Mouse (Mus musculus) lung, adult 2 months (tissue): Measurements from ENCODE around the gene Olfr406. TPM values are rescaled to one million over a fixed set of nuclear protein-coding genes. Genes with fewer than 3 reads are reported as not detected.

Experiments
- DNase-seq: peaks from one replicate; pipeline ENCODE4 v3.0.0; 2022
- H3K4me1 ChIP-seq: fragments of 200-500 bp; 2 replicates; pipeline ENCODE4 v1.6.1; 2011; ENCODE audit warnings: low read length; ENCODE audit not compliant: control insufficient read depth, insufficient read depth
- H3K4me3 ChIP-seq: fragments of 200-500 bp; replicated peaks from 2 replicates; pipeline ENCODE3; 2011; ENCODE audit warnings: low read depth, mild to moderate bottlenecking, control low read depth, low read length; ENCODE audit errors: extremely low read depth
- CTCF ChIP-seq: fragments of 200-500 bp; IDR thresholded peaks from 2 replicates; pipeline ENCODE4 v1.5.1; 2011; ENCODE audit warnings: mild to moderate bottlenecking, low read length, control low read depth; ENCODE audit not compliant: insufficient read depth
- POLR2A ChIP-seq: fragments of 200-500 bp; IDR thresholded peaks from 2 replicates; pipeline ENCODE4 v1.6.1; 2011; ENCODE audit warnings: low read depth, mild to moderate bottlenecking, control low read depth, low read length, borderline replicate concordance; ENCODE audit errors: extremely low read depth
- WGBS: fragments of 180-500 bp; shearing (Covaris S2); methylation state at CpG from one replicate; pipeline ENCODE4 v1.1.7; 2018; 5-methylcytosine and 5-hydroxymethylcytosine counted together
- polyA plus RNA-seq: library from polyadenylated mRNA; depleted of rRNA; stranded (reverse); fragments of >200 nt; gene quantifications from 2 replicates; pipeline ENCODE4 v1.2.3, GENCODE M21; 2012; rRNA removed

The Olfr406 gene
- polyA plus RNA-seq, result not detected in 2 replicates

GRCm38 (mm10) chr11:74259508-74259907, at the start of gene Olfr406:
TSS of gene Olfr406 (plus strand) at chr11:74259808.
- 41% methylated on average over 2 of the region's 2 CpGs for WGBS
- Histone ChIP-seq H3K4me3 (no peak within 1 kb of the TSS), H3K4me1 (no peaks in the 10 kb centered on the region)
- TF ChIP-seq POLR2A, result no peak
- TF ChIP-seq CTCF, result no peak
- DNase-seq, result no peak

GRCm38 (mm10) chr11:74211279-74211678, 48.3 kb upstream of the Olfr406 start, which contains the start of gene Olfr43:
TSS of gene Olfr43 (minus strand) at chr11:74211379.
- no peak for TF ChIP-seq POLR2A
- no peak for TF ChIP-seq CTCF
- WGBS, result 52% methylated on average over 1 of the region's 1 CpGs
- H3K4me1 ChIP-seq, result no peaks in the 10 kb centered on the region
- DNase-seq, result no peak
- no peak within 1 kb of the TSS for H3K4me3 ChIP-seq

GRCm38 (mm10) chr11:74241201-74241600, 18.4 kb upstream of the Olfr406 start:
- no peak for TF ChIP-seq CTCF
- TF ChIP-seq POLR2A, result no peak
- Histone ChIP-seq H3K4me3 (no peak overlapping the region), H3K4me1 (no peaks in the 10 kb centered on the region)
- whole genome bisulfite sequencing, result 86% methylated on average over 3 of the region's 3 CpGs
- DNase-seq, result no peak

GRCm38 (mm10) chr11:74283436-74283835, 23.8 kb downstream of the Olfr406 start, which contains the start of gene Olfr59:
TSS of gene Olfr59 (plus strand) at chr11:74283736.
- TF ChIP-seq POLR2A (no peak), CTCF (no peak)
- DNase-seq, result no peak
- Histone ChIP-seq H3K4me3 (no peak within 1 kb of the TSS), H3K4me1 (no peaks in the 10 kb centered on the region)
- WGBS, result 54% methylated on average over 2 of the region's 2 CpGs

GRCm38 (mm10) chr11:74287256-74287655, 27.6 kb downstream of the Olfr406 start:
- no peaks in the 10 kb centered on the region for H3K4me1 ChIP-seq
- DNase-seq, result no peak
- WGBS, result 62% methylated on average over 2 of the region's 2 CpGs
- H3K4me3 ChIP-seq, result no peak overlapping the region
- no peak for TF ChIP-seq POLR2A
- no peak for TF ChIP-seq CTCF

Other genes starting within 250 kb of the Olfr406 start
- gene Olfr139, start 203.3 kb upstream of the Olfr406 start, polyA plus RNA-seq, result not detected in 2 replicates
- not detected in 2 replicates for gene Olfr399, start 203.2 kb upstream of the Olfr406 start, polyA plus RNA-seq
- gene Zfp616, start 189.9 kb upstream of the Olfr406 start, polyA plus RNA-seq, result not detected in 2 replicates
- not detected in 2 replicates for gene Olfr401, start 146.1 kb upstream of the Olfr406 start, polyA plus RNA-seq
- not detected in 2 replicates for gene Olfr402, start 106.3 kb upstream of the Olfr406 start, polyA plus RNA-seq
- not detected in 2 replicates for gene Olfr403, start 73.6 kb upstream of the Olfr406 start, polyA plus RNA-seq
- gene Olfr43, start 48.4 kb upstream of the Olfr406 start, polyA plus RNA-seq, result not detected in 2 replicates
- gene Olfr59, start 23.9 kb downstream of the Olfr406 start, polyA plus RNA-seq, result not detected in 2 replicates
- not detected in 2 replicates for gene Olfr410, start 78.2 kb downstream of the Olfr406 start, polyA plus RNA-seq
- not detected in 2 replicates for gene Olfr411, start 92.8 kb downstream of the Olfr406 start, polyA plus RNA-seq
- not detected in 2 replicates for gene Olfr412, start 102.3 kb downstream of the Olfr406 start, polyA plus RNA-seq